Mouse (Mus musculus) mouse embryonic stem cell (cell line): ENCODE results near the gene Ipo13.

ENCODE experiments used
- in situ Hi-C, 2 experiments: fragments of 300-500 bp; cut with MboI; formaldehyde crosslinking; loops; 1 replicate in 1 of 2; 3 replicates in 1 of 2; pipeline ENCODE4 v1.14.3; 2019 to 2020; ENCODE audit warnings: low sequenced_read_pairs in 2 of 2, low pct_unique_long_range_greater_than_20kb in 1 of 2, mixed read lengths in 1 of 2; ENCODE audit not compliant: unreplicated experiment in 1 of 2

The Ipo13 gene

DNA sequence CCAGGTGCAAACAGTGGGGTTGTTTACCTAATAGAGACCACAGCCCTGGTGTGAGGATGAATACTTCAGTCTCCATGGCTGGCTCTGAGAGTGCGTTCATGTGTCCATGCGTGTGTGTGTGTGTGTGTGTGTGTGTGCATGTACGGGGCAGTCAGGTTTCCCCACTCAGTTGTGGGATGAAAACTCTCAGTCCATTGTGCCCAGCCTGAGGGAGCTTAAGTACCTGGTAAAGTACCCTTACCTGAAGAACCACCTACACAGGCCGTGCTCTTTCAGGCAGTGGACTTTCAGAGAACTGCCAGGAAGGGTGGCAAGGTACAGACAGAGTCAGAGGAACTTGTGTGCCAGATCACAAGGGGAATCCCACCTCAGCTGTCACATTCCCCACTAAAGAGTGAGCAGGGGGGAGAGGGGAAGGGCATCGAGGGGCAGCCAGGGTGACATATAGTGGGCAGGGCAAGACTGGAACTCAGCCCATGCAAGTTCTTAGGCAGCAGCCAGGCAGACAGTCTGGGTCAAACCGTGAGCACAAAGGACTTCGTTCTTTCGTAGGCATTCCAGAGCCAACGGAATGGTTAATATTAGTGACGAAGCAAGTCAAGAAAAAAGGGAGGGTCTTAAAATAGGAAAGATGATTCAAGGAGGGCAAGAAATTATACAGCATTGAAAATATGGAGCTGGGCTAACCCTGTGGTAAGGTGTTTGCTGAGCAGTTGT, 62.5 kb downstream of the Ipo13 start:
- in situ Hi-C loops: no loop called here

DNA sequence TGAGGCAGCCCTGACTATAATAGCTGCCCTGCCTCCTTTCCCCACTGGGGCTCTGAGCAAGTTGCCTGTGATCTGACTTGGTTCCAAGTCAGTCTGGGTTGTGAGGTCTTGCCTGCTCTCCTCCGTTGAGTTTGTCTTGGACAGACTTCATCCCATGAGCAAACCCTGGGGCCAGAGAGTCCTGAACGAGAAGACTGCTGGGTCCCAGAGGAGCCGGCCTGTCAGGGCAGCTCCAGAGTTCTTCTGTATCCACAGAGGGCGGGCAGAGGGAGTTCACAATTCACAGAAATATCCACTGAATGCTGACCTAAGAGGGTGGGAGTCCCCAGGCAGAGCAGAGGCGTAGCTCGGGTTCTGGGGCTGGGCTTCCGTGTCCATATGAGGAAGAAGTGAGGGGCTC, 63.9 kb downstream of the Ipo13 start:
- in situ Hi-C loops: no loop called here

DNA sequence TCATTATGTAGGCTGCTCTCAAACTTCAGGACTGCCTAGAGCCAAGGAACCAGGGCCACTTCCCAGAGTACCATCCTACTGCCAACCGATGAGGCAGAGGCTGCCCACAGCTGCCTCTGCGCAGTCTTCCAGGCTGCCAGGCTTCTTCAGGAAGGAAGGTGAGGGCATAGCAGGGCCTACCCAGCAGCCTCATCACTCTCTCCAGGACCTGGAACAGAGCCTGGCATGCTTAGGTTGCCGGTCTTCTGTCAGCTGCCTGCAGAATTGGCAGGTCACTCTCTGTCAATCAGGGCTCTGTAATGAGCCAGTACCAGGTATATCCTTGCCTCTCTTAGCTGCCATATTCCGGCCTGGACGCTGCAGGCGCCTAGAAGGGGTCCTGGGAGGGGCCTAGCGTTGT, 64.6 kb downstream of the Ipo13 start:
- in situ Hi-C loops: no loop called here

DNA sequence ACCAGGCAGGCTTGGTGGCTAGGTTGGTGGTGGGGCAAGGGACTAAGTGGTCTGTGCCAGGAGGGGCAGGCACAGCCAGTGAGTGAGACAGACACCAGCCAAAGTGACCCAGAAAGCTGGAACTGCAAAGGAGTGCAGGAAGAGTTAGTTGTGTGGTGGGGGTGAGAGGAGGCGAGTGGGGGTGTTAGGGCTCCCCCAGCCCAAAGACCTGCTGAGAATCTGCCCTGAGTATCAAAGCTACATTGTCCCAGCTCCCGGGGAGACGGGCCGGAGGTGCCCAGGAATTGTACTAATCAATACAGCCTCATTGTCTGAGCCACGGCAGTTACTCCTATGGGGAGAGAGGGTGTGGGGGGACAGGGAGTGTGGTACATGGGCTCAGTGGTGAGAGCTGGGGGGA, 65.3 kb downstream of the Ipo13 start:
- in situ Hi-C loops: no loop called here

DNA sequence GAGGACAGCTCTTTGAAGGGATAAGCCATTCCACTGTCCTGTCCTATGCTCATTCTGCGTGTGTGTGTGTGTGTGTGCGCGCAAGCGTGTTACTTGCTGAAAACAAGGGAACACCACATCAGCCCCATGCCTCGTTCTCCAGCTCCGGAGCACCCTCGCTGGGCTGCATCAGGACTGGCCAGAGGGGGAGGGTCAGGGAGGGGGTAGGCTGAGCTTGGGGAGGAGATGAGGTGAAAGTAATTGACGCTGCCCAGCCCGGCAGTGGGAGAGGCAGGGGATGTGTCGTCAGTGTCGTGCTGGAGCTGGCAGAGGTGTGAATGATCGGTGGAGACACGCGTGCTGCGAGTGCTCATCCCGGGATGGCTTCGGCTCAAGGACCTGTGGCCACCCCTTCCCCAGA, 65.7 kb downstream of the Ipo13 start:
- in situ Hi-C loops: no loop called here

DNA sequence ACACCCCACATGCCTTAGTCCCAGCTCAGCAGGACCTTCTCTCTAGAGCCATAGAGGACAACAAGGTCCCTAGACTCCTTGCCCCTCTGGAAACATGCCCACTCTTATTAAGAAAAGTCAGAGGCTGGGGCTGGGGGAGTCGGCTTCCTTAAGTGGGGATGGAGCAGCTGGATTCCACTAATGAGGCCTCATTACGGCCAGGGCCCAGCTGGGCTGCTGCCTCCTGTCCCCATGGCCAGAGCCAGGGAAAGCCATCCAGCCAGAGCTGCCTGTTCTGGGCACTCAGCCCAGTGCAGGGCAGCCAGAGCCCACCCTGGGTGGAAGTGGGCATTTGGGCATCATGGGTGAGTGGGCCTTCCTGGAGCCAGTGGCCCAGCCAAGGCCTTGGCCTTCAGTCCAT, 67.8 kb downstream of the Ipo13 start:
- in situ Hi-C loops: no loop called here

DNA sequence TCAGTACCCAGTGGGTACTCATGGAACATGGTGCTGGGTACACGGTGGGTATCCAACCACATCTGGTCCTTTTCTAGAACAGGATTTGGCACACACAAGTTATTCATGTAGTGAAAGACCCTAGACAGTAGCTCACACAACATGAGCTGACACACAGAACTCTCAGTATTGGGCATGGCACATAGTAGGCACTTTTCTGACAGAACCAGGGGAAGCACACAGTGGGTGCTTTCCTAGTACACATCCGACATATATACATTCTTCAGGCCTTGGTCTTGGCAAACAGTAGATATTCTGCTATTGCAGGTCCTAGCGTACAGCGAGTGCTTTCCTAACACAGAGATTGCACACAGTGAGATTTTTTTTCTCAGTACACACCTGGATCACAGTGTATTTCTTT, 68.5 kb downstream of the Ipo13 start:
- in situ Hi-C loops: no loop called here

DNA sequence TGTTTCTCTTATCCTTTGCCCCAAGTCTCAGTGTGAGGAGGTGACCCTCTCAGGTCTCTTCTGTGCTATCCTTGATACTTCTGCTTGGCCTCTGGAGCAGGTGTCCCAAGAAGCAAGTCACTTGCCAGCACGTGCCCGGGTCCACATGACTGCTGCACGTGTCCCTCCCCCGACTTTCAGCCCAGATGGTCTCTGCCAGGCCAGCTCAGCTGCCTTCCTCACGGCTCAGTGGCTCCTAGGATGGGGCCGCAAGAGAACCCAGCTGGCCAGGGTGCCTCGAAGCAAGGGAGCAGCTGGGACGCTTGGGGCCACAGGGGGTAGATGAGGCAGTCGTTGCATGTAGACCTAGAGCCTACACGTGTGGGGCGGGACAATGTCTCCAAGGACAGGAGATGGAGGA, 69.5 kb downstream of the Ipo13 start:
- in situ Hi-C loops: no loop called here
